Mouse (Mus musculus) liver, adult 10 weeks (tissue): ENCODE data around the gene Nog. TPM values are rescaled to one million over a fixed set of nuclear protein-coding genes. Genes with fewer than 3 reads are reported as not detected.

ENCODE experiments used
- polyA plus RNA-seq: library from polyadenylated mRNA; stranded (reverse); fragments of 350-450 nt; fragmentation: Illumina TruSeq; extraction: RNeasy Lipid Tissue Mini Kit (QIAGEN cat#74804); gene quantifications from one replicate; pipeline ENCODE4 v1.2.3, GENCODE M21; 2014; ENCODE audit warnings: low read depth, low replicate concordance

Nog gene
- not detected for polyA plus RNA-seq

GRCm38 (mm10) chr11:89302056-89302815 lies at the start of gene Nog:
Gene Nog (minus strand): TSS chr11:89302332.

Other genes starting within 250 kb of the Nog start
- 1.6 TPM for gene Dgke, start 235.5 kb downstream of the Nog start, polyA plus RNA-seq
- gene Gm525, start 228.5 kb downstream of the Nog start, polyA plus RNA-seq = not detected